14 mouse cellular contexts compared by ENCODE assay signal in the genomic region with DNA sequence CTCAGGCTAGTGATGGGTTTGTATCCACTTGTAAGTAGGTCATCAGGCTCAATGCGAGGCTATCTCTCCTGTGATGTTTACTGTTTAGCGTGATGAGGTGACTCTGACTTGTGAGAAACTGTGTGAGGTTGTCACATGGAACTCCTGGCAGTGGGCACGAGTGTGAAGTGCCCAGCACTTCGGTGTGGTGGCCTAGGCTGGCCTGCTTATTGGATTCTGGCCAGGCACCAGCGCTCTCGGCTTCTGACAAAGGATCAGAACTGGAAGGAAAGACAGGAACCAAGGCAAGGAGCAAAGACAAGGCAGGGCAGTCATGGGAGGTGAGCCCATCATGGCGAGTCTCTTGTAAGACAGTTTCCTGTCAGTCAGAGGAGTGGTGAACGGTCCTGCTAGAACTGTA. TPM values are rescaled to one million over a fixed set of nuclear protein-coding genes. Genes with fewer than 3 reads are reported as not detected.
DNase-seq lines count a peak whose midpoint lies in the region; ATAC-seq lines count a peak whose summit lies in the region.
"Had no signal": no experiment of that assay in that cellular context is flagged by ENCODE, and none has a peak within 500 bp of the region (broad histone marks: within the 10 kb centered on the region; RNA-seq: fewer than 3 reads in every experiment).

No protein-coding gene starts in this region.

- no peak overlapping the region for H3K4me3 ChIP-seq in neural tube, embryonic 15.5 days (replicated peaks)
- H3K4me3 ChIP-seq in heart, embryonic 13.5 days, result no peak overlapping the region
- H3K4me3 ChIP-seq in limb, embryonic 10.5 days, result no peak overlapping the region
- H3K4me3 ChIP-seq: embryonic facial prominence, embryonic 12.5 days; heart, adult 2 months; lung, embryonic 15.5 days; myocyte had no signal

- WGBS in neural tube, embryonic 15.5 days, result 67% methylated on average over 8 of the region's 8 CpGs
- WGBS in heart, embryonic 13.5 days, result 53% methylated on average over 8 of the region's 8 CpGs
- 81% methylated on average over 8 of the region's 8 CpGs for WGBS in limb, embryonic 10.5 days

- ATAC-seq in neural tube, embryonic 15.5 days (ENCODE audit: low FRiP score), result no peak
- ATAC-seq in heart, embryonic 13.5 days (ENCODE audit: extremely low read depth, insufficient number of reproducible peaks, low FRiP score, low TSS enrichment), result no peak
- no peak for ATAC-seq in erythroblast, adult 5-6 weeks (replicated peaks; ENCODE audit: low FRiP score, poor library complexity, severe bottlenecking)

- no peaks in the 10 kb centered on the region for H3K9me3 ChIP-seq in neural tube, embryonic 15.5 days (replicated peaks)
- no peaks in the 10 kb centered on the region for H3K9me3 ChIP-seq in heart, embryonic 13.5 days
- no peaks in the 10 kb centered on the region for H3K9me3 ChIP-seq in limb, embryonic 10.5 days (replicated peaks)
- H3K9me3 ChIP-seq: embryonic facial prominence, embryonic 12.5 days; lung, embryonic 15.5 days had no signal

- 0 out of 2 replicates have a peak overlapping the region, but pooled peaks have one; percentile 20 for H3K27ac ChIP-seq in neural tube, embryonic 15.5 days (replicated peaks)
- H3K27ac ChIP-seq in heart, embryonic 13.5 days (replicated peaks), result peak overlapping the region; percentile 68; the same call in 1 of the 2 replicates
- peak overlapping the region; percentile 27; the same call in 1 of the 2 replicates for H3K27ac ChIP-seq in limb, embryonic 10.5 days
- H3K27ac ChIP-seq: embryonic facial prominence, embryonic 12.5 days; lung, embryonic 15.5 days had no signal

- H3K36me3 ChIP-seq in neural tube, embryonic 15.5 days, result peaks cover 17% of the 10 kb centered on the region
- H3K36me3 ChIP-seq in heart, embryonic 13.5 days, result no peaks in the 10 kb centered on the region
- H3K36me3 ChIP-seq in limb, embryonic 10.5 days, result no peaks in the 10 kb centered on the region
- H3K36me3 ChIP-seq: embryonic facial prominence, embryonic 12.5 days; lung, embryonic 15.5 days had no signal

- no peak for DNase-seq in neural tube, embryonic 10.5 days (ENCODE audit: extremely low spot score, low spot score)
- peak; percentile 72 to 76 for DNase-seq in cerebellum, postnatal 10 days
- no peak for DNase-seq in limb, embryonic 10.5 days (ENCODE audit: low spot score)
- no peak for DNase-seq in adrenal gland, adult (ENCODE audit: inconsistent age in 2 of 2, low spot score in 1 of 2)
- DNase-seq in yolk sac, embryonic 10.5 days (ENCODE audit: low spot score), result no peak
- DNase-seq: kidney, adult 18-20 months had no signal

- H3K4me1 ChIP-seq in neural tube, embryonic 15.5 days, result peaks cover 19% of the 10 kb centered on the region
- H3K4me1 ChIP-seq in heart, embryonic 13.5 days, result peaks cover 29% of the 10 kb centered on the region
- peaks cover 30% of the 10 kb centered on the region for H3K4me1 ChIP-seq in limb, embryonic 10.5 days

- H3K4me2 ChIP-seq in neural tube, embryonic 15.5 days, result no peak overlapping the region
- 0 out of 2 replicates have a peak overlapping the region, but pooled peaks have one; percentile 13 for H3K4me2 ChIP-seq in heart, embryonic 13.5 days
- H3K4me2 ChIP-seq: embryonic facial prominence, embryonic 12.5 days; lung, embryonic 15.5 days had no signal

- H3K9ac ChIP-seq in neural tube, embryonic 15.5 days (replicated peaks), result no peak overlapping the region
- no peak overlapping the region for H3K9ac ChIP-seq in heart, embryonic 13.5 days
- H3K9ac ChIP-seq: embryonic facial prominence, embryonic 12.5 days; lung, embryonic 15.5 days had no signal

- 0 out of 2 replicates have a peak, but pooled peaks cover 2% of the 10 kb centered on the region for H3K27me3 ChIP-seq in neural tube, embryonic 15.5 days (replicated peaks)
- no peaks in the 10 kb centered on the region for H3K27me3 ChIP-seq in heart, embryonic 13.5 days (replicated peaks)
- no peaks in the 10 kb centered on the region for H3K27me3 ChIP-seq in limb, embryonic 10.5 days (ENCODE audit: low read depth, poor library complexity, severe bottlenecking)
- H3K27me3 ChIP-seq: CH12.LX; embryonic facial prominence, embryonic 12.5 days; lung, embryonic 15.5 days had no signal

RNA-seq across cellular contexts. Expression of a gene that starts 26.1 kb away (rescaled TPM):
- 33.1 and 36.9 TPM in 2 replicates for polyA plus RNA-seq in neural tube, embryonic 15.5 days (2015; fragmentation: Nextera tagmentation; extraction: Ambion mirVana)
- 25.7 and 25.9 TPM in 2 replicates for polyA plus RNA-seq in heart, embryonic 13.5 days (2015; fragmentation: Nextera tagmentation; extraction: Ambion mirVana)
- 18.4 and 20.2 TPM in 2 replicates for polyA plus RNA-seq in limb, embryonic 10.5 days (2016; fragmentation: Nextera tagmentation; extraction: Ambion mirVana)
- 4.2 and 14.2 TPM in 2 replicates for total RNA-seq in erythroblast, adult 5-6 weeks (2015; ENCODE audit: low replicate concordance)
- total RNA-seq in erythroblast, adult 5-6 weeks (2017; ENCODE audit: low replicate concordance), result 3.2 and 10.7 TPM in 2 replicates

Comparison
In these comparisons a context has a peak if more than half of its experiments do, and no peak if none do; other contexts are left out.
1. DNase-seq: peak in cerebellum, postnatal 10 days (2 of 2); none in neural tube, embryonic 10.5 days (single experiment), limb, embryonic 10.5 days (single experiment), adrenal gland, adult (0 of 2) and yolk sac, embryonic 10.5 days (single experiment).
2. Peak in every context shown above with its lines, with median percentiles within 50 percentile points of each other: H3K27ac ChIP-seq.